Mouse (Mus musculus): ENCODE results near the gene Ogfrl1. TPM values are rescaled to one million over a fixed set of nuclear protein-coding genes. Genes with fewer than 3 reads are reported as not detected.

Gene Ogfrl1
- polyA plus RNA-seq, 1 experiment: 20.8 TPM

DNA sequence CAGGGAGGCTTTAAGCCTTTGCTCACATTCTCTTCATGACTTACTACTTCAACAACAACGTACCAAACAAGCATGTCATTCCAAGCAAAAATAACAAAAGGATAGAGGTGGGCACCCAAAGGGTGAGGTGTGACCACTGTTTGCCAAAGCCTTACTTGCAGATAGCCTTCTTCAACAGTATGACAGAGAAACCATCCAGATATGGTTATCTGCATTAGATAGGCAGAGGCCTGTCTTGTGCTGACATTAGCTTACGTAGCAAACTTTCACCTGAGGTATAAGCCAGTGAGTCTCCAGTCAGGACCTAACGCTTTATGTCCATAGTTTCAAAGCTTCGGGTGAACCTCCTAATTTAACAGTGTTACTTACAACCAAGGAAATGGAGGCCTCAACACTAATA, 23.4 kb downstream of the Ogfrl1 start:
- Histone ChIP-seq H3K36me3 (replicated peaks; ENCODE audit: low read length) (peaks cover 96% of the 10 kb centered on the region), H3K4me1 (peaks cover 25% of the 10 kb centered on the region)

DNA sequence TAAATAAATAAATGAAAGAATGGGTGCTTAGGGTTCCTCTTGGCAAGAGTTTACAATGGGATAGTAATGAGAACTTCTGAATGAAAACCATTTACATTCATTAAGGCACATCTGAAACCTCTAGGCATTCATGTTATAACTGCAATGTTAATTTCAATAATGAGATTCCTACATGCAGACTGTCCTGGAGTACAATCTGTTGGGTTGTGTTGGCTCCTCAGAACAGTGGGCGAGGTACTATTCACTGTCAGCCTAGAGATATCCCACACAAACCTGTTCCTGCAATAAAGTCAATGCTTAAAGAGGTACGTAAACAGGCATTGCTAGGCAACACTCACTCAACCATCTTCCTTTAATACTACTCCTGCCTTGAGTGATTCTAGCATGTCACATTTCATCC, 32.0 kb downstream of the Ogfrl1 start:
- H3K4me3 ChIP-seq (replicated peaks): no peak overlapping the region
- no peaks in the 10 kb centered on the region for H3K4me1 ChIP-seq
- H3K27me3 ChIP-seq (replicated peaks): no peaks in the 10 kb centered on the region
- peaks cover 31% of the 10 kb centered on the region for H3K36me3 ChIP-seq (replicated peaks; ENCODE audit: low read length)
- TF ChIP-seq GATA1 (IDR thresholded peaks at IDR 0.05; ENCODE audit: borderline replicate concordance, low read length): no peak
- no peak for TF ChIP-seq FLI1 (IDR thresholded peaks at IDR 0.05; ENCODE audit: low read length)
- no peaks in the 10 kb centered on the region for H3K9me3 ChIP-seq

More for the DNA sequence above, 23.4 kb downstream of the Ogfrl1 start:
- no peaks in the 10 kb centered on the region for H3K9me3 ChIP-seq
- TF ChIP-seq FLI1 (IDR thresholded peaks at IDR 0.05; ENCODE audit: low read length) (no peak), GATA1 (IDR thresholded peaks at IDR 0.05; ENCODE audit: borderline replicate concordance, low read length) (no peak)
- H3K27me3 ChIP-seq (replicated peaks): no peaks in the 10 kb centered on the region
- H3K4me3 ChIP-seq (replicated peaks): no peak overlapping the region

DNA sequence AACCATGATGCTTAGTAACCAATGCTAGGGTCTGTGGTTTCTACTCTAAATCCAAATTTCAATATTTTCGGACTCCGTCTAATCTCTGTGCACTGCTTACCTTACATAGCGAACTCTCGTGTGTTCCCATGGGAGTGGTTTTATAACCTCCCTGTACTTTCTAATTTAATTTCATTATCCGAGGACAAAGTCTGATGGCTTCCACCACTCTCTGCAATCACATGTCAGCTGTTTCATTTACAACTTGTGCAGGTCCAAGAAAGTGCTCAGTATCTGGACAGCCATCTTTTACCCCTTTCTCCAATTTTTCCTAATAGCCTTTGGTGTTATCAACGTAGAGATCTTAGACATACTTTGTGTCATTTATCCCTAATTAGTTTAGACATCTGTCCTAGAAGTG, 44.7 kb downstream of the Ogfrl1 start:
- H3K4me1 ChIP-seq: no peaks in the 10 kb centered on the region
- TF ChIP-seq GATA1 (IDR thresholded peaks at IDR 0.05; ENCODE audit: borderline replicate concordance, low read length) (no peak), FLI1 (IDR thresholded peaks at IDR 0.05; ENCODE audit: low read length) (no peak)

DNA sequence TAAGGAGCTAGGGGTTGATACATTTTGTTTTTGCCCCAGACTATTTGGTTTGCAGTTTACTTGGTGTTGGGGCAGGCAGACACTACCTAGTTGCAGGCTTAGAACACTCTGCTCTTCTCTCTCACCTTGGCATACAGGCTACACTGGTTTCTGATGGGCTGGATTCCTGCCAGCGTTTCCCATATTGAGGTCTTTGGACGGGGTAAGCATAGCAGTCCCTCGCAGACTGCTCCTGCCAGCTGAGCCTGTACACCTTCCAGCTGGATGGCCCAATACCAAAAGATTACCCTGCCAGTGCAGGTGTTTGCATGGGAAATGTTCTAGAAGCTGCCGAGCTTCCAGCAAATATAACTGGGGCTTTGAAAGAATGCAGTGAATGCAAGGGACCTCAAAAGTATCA, 45.8 kb downstream of the Ogfrl1 start:
- H3K4me1 ChIP-seq: no peaks in the 10 kb centered on the region
- TF ChIP-seq GATA1 (IDR thresholded peaks at IDR 0.05; ENCODE audit: borderline replicate concordance, low read length): no peak
- TF ChIP-seq FLI1 (IDR thresholded peaks at IDR 0.05; ENCODE audit: low read length): no peak
- no peaks in the 10 kb centered on the region for H3K9me3 ChIP-seq
- H3K36me3 ChIP-seq (replicated peaks; ENCODE audit: low read length): no peaks in the 10 kb centered on the region
- H3K27me3 ChIP-seq (replicated peaks): no peaks in the 10 kb centered on the region
- H3K4me3 ChIP-seq (replicated peaks): no peak overlapping the region

More for the DNA sequence above, 44.7 kb downstream of the Ogfrl1 start:
- Histone ChIP-seq H3K36me3 (replicated peaks; ENCODE audit: low read length) (no peaks in the 10 kb centered on the region), H3K4me3 (replicated peaks) (no peak overlapping the region), H3K27me3 (replicated peaks) (no peaks in the 10 kb centered on the region), H3K9me3 (no peaks in the 10 kb centered on the region)

DNA sequence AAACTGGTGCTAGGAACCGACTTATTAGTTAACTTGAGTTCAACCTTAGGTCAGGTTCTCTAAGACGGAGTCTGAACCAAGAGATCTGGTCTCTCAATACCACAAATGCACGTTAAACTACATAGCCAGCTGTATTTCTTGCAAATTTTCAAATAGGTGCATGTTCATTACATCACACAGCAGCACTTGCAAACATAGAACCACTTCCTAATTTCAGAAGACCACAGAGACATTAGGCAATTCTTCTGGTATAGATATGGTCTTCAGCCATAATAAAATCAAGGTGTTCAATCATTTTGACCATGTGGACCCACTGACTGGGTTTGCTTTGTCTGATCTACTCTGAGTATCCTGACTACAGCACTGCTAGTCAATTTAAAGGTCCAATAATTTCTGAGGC, 51.9 kb downstream of the Ogfrl1 start:
- no peaks in the 10 kb centered on the region for H3K9me3 ChIP-seq
- no peaks in the 10 kb centered on the region for H3K36me3 ChIP-seq (replicated peaks; ENCODE audit: low read length)
- H3K4me1 ChIP-seq: no peaks in the 10 kb centered on the region
- H3K27me3 ChIP-seq (replicated peaks): no peaks in the 10 kb centered on the region
- TF ChIP-seq GATA1 (IDR thresholded peaks at IDR 0.05; ENCODE audit: borderline replicate concordance, low read length): no peak
- no peak for TF ChIP-seq FLI1 (IDR thresholded peaks at IDR 0.05; ENCODE audit: low read length)
- no peak overlapping the region for H3K4me3 ChIP-seq (replicated peaks)

DNA sequence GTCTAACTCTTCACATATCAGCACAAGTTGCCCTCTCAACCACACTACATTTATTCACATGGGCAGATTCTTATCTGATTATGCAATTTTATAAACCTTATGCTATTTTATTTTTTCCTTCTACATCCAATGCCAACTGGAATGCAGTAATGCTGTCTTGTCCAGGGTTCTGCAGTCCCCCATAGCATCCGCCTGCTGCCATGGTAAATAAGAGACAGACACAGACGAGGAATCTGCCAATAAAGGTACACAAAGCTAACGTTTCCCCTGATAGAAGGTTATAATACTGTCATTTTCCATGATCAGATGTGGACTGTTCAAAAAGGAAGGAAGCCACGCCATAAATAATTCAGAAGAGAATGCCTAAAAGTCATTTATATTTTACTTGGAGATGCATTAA, 54.7 kb downstream of the Ogfrl1 start:
- TF ChIP-seq GATA1 (IDR thresholded peaks at IDR 0.05; ENCODE audit: borderline replicate concordance, low read length) (no peak), FLI1 (IDR thresholded peaks at IDR 0.05; ENCODE audit: low read length) (no peak)
- Histone ChIP-seq H3K4me3 (replicated peaks) (no peak overlapping the region), H3K27me3 (replicated peaks) (no peaks in the 10 kb centered on the region), H3K36me3 (replicated peaks; ENCODE audit: low read length) (no peaks in the 10 kb centered on the region), H3K4me1 (no peaks in the 10 kb centered on the region), H3K9me3 (no peaks in the 10 kb centered on the region)

DNA sequence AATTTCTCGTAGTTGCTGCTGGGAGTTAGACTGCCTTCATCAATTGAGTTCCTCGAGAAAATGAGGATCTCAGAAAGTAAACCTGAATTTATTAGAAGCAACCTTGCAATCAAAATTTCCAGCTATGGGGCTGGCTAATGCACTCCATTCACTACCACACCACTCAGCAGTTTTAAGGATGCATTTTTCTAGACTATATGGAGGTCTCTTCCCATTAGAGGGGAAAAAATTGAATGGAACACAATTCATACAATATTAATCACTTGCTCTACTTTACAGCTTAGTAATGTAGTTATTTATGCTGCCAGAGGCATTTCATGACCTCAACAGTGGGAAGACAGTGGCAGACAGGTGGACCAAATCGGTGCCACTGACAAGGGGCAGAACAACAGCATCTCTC, 55.3 kb downstream of the Ogfrl1 start:
- Histone ChIP-seq H3K9me3 (no peaks in the 10 kb centered on the region), H3K36me3 (replicated peaks; ENCODE audit: low read length) (no peaks in the 10 kb centered on the region), H3K4me3 (replicated peaks) (no peak overlapping the region), H3K4me1 (no peaks in the 10 kb centered on the region), H3K27me3 (replicated peaks) (no peaks in the 10 kb centered on the region)
- TF ChIP-seq GATA1 (IDR thresholded peaks at IDR 0.05; ENCODE audit: borderline replicate concordance, low read length) (no peak), FLI1 (IDR thresholded peaks at IDR 0.05; ENCODE audit: low read length) (no peak)

DNA sequence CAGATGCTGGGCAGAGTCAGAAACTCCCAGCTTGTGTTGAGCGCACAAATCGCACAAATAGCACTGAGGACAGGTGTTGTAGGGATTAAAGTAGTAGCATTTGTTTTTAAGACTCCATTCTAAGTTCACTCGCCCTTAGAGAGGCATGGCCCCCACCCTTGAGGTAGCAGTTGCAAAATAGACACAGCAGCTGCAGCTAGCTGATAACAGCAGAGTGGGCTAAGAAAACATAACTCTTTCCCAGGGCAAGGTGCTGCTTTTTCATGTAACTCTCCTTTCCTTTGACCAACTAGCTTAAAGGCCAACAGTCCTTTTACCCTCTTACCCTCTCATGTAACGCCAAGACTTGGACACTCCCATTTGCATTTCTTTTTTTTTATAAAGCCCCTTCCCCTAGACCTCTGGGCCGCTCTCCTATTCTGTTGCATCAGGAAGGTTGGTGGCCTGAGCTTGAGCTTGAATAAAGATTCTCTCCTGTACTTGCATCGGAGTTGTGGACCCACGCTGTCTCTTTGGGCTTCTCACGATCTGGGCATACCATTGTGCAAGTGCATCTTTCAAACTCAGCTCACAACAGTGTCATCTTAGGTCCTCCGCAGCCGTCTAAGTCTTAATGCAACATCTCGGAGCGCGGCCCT, 61.7 kb downstream of the Ogfrl1 start:
- no peak overlapping the region for H3K4me3 ChIP-seq (replicated peaks)
- H3K4me1 ChIP-seq: peaks cover 8% of the 10 kb centered on the region
- H3K36me3 ChIP-seq (replicated peaks; ENCODE audit: low read length): no peaks in the 10 kb centered on the region
- H3K9me3 ChIP-seq: no peaks in the 10 kb centered on the region
- H3K27me3 ChIP-seq (replicated peaks): no peaks in the 10 kb centered on the region
- no peak for TF ChIP-seq GATA1 (IDR thresholded peaks at IDR 0.05; ENCODE audit: borderline replicate concordance, low read length)

DNA sequence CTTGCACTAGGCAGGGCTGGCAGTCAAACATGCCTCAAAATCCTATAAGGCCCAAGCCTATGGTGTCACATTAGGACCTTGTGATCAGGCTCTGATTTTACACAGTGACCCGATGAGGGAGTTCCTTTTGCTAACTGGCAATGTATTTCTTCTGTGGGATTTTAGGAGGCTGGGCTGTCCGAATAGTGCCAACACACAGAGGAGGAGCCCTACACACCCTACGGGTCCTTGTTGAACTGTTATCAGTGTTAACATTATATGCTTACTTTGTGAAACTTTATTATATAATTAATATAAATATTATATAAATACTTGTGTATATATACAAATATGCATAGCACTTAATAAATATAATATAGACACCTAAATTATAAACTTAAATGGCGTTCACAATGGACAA, 62.5 kb downstream of the Ogfrl1 start:
- TF ChIP-seq GATA1 (IDR thresholded peaks at IDR 0.05; ENCODE audit: borderline replicate concordance, low read length): no peak
- no peak for TF ChIP-seq FLI1 (IDR thresholded peaks at IDR 0.05; ENCODE audit: low read length)
- no peaks in the 10 kb centered on the region for H3K9me3 ChIP-seq
- H3K4me1 ChIP-seq: peaks cover 9% of the 10 kb centered on the region
- H3K36me3 ChIP-seq (replicated peaks; ENCODE audit: low read length): no peaks in the 10 kb centered on the region
- no peaks in the 10 kb centered on the region for H3K27me3 ChIP-seq (replicated peaks)
- no peak overlapping the region for H3K4me3 ChIP-seq (replicated peaks)

DNA sequence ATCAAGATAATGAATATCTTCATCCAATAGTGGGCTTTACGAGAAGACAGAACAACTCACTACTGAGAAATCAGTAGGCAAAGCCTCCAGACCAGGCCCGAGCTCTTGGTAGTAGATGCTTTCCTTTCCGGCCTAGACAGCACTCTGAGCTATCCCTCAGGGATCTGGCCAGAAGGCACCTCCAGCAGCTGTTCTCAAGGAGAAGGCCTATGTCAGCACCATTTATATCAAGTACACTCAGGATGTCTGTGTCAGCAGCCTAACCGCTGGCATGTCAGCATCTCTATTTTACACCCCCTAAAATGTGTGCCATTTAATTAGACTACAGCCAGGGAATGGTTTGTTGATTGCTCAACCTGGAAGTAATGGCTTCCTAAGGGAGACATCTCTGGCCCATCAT, 65.4 kb downstream of the Ogfrl1 start:
- no peak for TF ChIP-seq GATA1 (IDR thresholded peaks at IDR 0.05; ENCODE audit: borderline replicate concordance, low read length)
- no peak for TF ChIP-seq FLI1 (IDR thresholded peaks at IDR 0.05; ENCODE audit: low read length)
- Histone ChIP-seq H3K27me3 (replicated peaks) (no peaks in the 10 kb centered on the region), H3K4me3 (replicated peaks) (no peak overlapping the region), H3K4me1 (peaks cover 10% of the 10 kb centered on the region), H3K36me3 (replicated peaks; ENCODE audit: low read length) (no peaks in the 10 kb centered on the region), H3K9me3 (no peaks in the 10 kb centered on the region)

DNA sequence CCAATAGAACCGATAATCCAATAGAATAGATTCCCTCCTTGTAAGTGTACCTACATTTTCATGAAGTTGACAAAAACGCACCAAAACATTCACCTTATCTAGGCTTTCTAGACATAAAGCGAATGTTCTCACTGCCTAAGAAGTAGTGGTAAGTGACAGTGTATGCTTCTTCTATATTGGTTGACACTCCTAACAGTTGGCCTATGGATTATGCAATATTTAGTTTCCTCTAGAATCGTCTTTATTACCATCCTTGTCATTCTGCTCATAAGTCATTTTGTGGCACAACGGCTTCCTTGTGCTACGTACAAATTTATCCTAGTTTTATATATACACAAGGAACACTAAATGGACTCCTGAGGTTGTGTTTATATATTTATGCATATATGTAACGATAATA, 72.4 kb downstream of the Ogfrl1 start:
- H3K36me3 ChIP-seq (replicated peaks; ENCODE audit: low read length): no peaks in the 10 kb centered on the region
- TF ChIP-seq FLI1 (IDR thresholded peaks at IDR 0.05; ENCODE audit: low read length): no peak
- no peak for TF ChIP-seq GATA1 (IDR thresholded peaks at IDR 0.05; ENCODE audit: borderline replicate concordance, low read length)
- no peak overlapping the region for H3K4me3 ChIP-seq (replicated peaks)
- H3K4me1 ChIP-seq: peaks cover 8% of the 10 kb centered on the region; the same call in 1 of the 2 replicates
- H3K9me3 ChIP-seq: no peaks in the 10 kb centered on the region
- H3K27me3 ChIP-seq (replicated peaks): no peaks in the 10 kb centered on the region
